Mouse (Mus musculus): Measurements from ENCODE around the gene Tmem208. TPM values are rescaled to one million over a fixed set of nuclear protein-coding genes. Genes with fewer than 3 reads are reported as not detected.

Tmem208 gene
- total and polyA plus RNA-seq, 3 experiments, result 94.5 to 149 TPM; not detected in 1

DNA sequence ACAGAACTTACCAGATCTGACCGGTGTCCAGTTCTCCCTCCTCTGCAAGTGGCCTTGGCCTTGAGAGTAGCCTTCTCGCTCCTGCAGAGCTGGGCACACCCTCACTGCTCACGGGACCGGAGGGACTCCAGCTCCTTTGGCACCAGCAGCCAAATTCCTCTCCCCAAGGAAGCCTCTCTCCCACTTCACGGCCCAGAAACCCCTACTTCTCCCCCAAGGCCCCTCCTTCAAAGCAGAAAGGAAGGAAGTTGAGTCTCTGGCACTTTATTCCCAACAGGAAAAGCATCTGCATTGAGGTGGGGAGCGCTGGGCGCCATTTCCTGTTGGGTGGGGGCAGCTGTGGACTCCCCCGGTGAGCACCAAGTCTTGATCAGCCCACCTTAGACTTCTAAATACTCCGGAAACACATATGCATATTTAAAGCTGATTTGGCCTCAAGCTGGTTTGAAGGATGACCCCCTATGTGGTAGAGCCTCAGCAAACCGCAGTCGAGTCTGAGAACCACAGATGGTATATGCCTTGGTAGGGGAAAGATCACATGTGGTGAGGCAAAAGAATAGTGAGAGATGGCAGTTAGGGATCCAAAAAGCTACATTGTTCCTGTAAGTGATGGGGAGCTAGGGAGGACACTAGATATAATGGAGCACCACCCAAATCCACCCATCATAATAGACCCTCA is 30.1 kb upstream of the Tmem208 start, which contains the start of gene Exoc3l:
Gene Exoc3l, minus strand, starts transcription at position 207 of the 679 bp plus-strand sequence.
- TF ChIP-seq E2F4 (IDR thresholded peaks at IDR 0.05; ENCODE audit: borderline replicate concordance, low read depth, low read length) (no peak), MAFK (IDR thresholded peaks at IDR 0.05; ENCODE audit: borderline replicate concordance, low read depth, low read length) (no peak), GABPA (IDR thresholded peaks at IDR 0.05; ENCODE audit: low read depth, low read length) (no peak), ZC3H11A (IDR thresholded peaks at IDR 0.05; ENCODE audit: low read depth, low read length) (no peak), CTCF (IDR thresholded peaks at IDR 0.05 in 2 of 3, conservative IDR thresholded peaks at IDR 0.05 in 1 of 3; ENCODE audit: control insufficient read depth in 1 of 3, insufficient read depth in 1 of 3, low read depth in 2 of 3, low read length in 3 of 3, poor library complexity in 1 of 3, severe bottlenecking in 1 of 3) (no peak), POLR2A (IDR thresholded peaks at IDR 0.05; ENCODE audit: control insufficient read depth in 1 of 2, insufficient read depth in 1 of 2, low read depth in 1 of 2, low read length in 2 of 2, poor library complexity in 1 of 2) (no peak), USF1 (IDR thresholded peaks at IDR 0.05; ENCODE audit: low read depth, low read length) (no peak), MEF2A (IDR thresholded peaks at IDR 0.05; ENCODE audit: extremely low read depth, insufficient replicate concordance, low read depth, low read length, poor library complexity, severe bottlenecking) (no peak), ZNF384 (IDR thresholded peaks at IDR 0.05; ENCODE audit: low read depth, low read length) (no peak), RAD21 (IDR thresholded peaks at IDR 0.05; ENCODE audit: low read depth, low read length) (no peak), TCF12 (IDR thresholded peaks at IDR 0.05; ENCODE audit: low read depth, low read length) (no peak)
- peak within 1 kb of the TSS; percentile 78 for H3K9ac ChIP-seq (ENCODE audit: control insufficient read depth, low read depth, low read length, poor library complexity, severe bottlenecking)
- H3K27me3 ChIP-seq (ENCODE audit: control insufficient read depth in 1 of 2, insufficient read depth in 2 of 2, low read length in 2 of 2), result no peaks in the 10 kb centered on the region
- peaks cover 32% of the 10 kb centered on the region for H3K79me2 ChIP-seq (ENCODE audit: control insufficient read depth, insufficient read depth, low read length, poor library complexity)
- H3K27ac ChIP-seq (ENCODE audit: control insufficient read depth, low read depth, low read length), result peak within 1 kb of the TSS; percentile 69; the same call in 1 of the 2 replicates
- no peaks in the 10 kb centered on the region for H3K9me3 ChIP-seq (replicated peaks; ENCODE audit: insufficient read depth, low read length)
- H3K4me3 ChIP-seq (ENCODE audit: control insufficient read depth in 1 of 2, insufficient read depth in 1 of 2, low read depth in 2 of 2, low read length in 2 of 2), result peak within 1 kb of the TSS; percentile 81 to 86
- peaks cover 7 to 21% of the 10 kb centered on the region in 2 experiments for H3K36me3 ChIP-seq (ENCODE audit: control insufficient read depth in 1 of 2, insufficient read depth in 2 of 2, low read length in 2 of 2)
- DNase-seq (ENCODE audit: low read depth, low spot score), result no peak
- H3K4me1 ChIP-seq (ENCODE audit: control insufficient read depth in 1 of 2, insufficient read depth in 2 of 2, low read length in 2 of 2), result peaks cover 11 to 21% of the 10 kb centered on the region in 2 experiments

DNA sequence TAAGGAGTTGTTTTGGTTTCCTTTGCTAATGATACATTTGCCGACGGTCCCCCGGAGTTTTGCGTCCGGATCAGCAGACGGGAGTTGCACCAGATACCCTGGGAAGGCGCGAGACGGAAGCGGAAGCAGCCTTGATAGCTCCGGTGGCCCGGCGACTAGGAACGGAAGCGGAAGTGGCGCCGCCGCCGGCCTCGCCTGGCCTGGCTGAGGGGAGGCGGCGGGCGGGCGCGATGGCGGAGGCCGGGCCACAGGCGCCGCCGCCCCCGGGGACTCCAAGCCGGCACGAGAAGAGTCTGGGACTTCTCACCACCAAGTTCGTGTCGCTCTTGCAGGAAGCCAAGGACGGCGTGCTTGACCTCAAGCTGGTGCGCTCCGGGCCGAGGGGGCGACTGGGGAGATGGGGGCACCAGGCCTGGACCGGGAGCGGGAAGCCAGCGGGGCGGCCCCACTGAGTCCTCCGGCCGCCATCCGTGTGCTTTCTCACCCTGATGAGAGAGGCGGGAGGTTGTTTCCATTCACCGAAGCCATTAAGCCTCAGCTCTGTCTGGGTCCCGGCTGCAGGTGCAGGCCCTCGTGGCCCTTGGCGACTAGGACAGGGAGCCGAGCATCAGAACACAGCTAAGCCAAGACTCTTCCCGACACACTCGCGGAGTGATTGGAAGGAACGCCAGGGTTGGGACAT is 28.5 kb upstream of the Tmem208 start, which contains the start of gene E2f4:
Gene E2f4, plus strand, starts transcription at position 153 of the 682 bp plus-strand sequence.
- no peaks in the 10 kb centered on the region for H3K9me3 ChIP-seq (replicated peaks; ENCODE audit: insufficient read depth, low read length)
- peak within 1 kb of the TSS; percentile 86 for H3K4me3 ChIP-seq (ENCODE audit: control insufficient read depth in 1 of 2, insufficient read depth in 1 of 2, low read depth in 2 of 2, low read length in 2 of 2)
- peaks cover 11 to 27% of the 10 kb centered on the region in 2 experiments for H3K4me1 ChIP-seq (ENCODE audit: control insufficient read depth in 1 of 2, insufficient read depth in 2 of 2, low read length in 2 of 2)
- TF ChIP-seq MYB (IDR thresholded peaks at IDR 0.05; ENCODE audit: low read depth, low read length) (no peak), TCF12 (IDR thresholded peaks at IDR 0.05; ENCODE audit: low read depth, low read length) (peak; percentile 76), MYC (IDR thresholded peaks at IDR 0.05; ENCODE audit: low read depth, low read length) (0 out of 2 replicates have a peak, but pooled peaks have one; percentile 22), USF1 (IDR thresholded peaks at IDR 0.05; ENCODE audit: low read depth, low read length) (no peak), KAT2A (conservative IDR thresholded peaks at IDR 0.05; ENCODE audit: low read depth, low read length) (peak; percentile 60; the same call in 1 of the 2 replicates), HCFC1 (IDR thresholded peaks at IDR 0.05; ENCODE audit: low read depth, low read length) (peak; percentile 92), ETS1 (IDR thresholded peaks at IDR 0.05; ENCODE audit: low read depth, low read length) (0 out of 2 replicates have a peak, but pooled peaks have one; percentile 43), RAD21 (IDR thresholded peaks at IDR 0.05; ENCODE audit: low read depth, low read length) (no peak), ZMIZ1 (IDR thresholded peaks at IDR 0.05; ENCODE audit: low read depth, low read length) (peak; percentile 29; the same call in 1 of the 2 replicates), SMC3 (IDR thresholded peaks at IDR 0.05; ENCODE audit: low read depth, low read length) (no peak), GABPA (IDR thresholded peaks at IDR 0.05; ENCODE audit: low read depth, low read length) (no peak), BHLHE40 (IDR thresholded peaks at IDR 0.05; ENCODE audit: borderline replicate concordance, low read depth, low read length) (no peak), SIN3A (IDR thresholded peaks at IDR 0.05; ENCODE audit: low read length) (peak; percentile 95), RCOR1 (IDR thresholded peaks at IDR 0.05; ENCODE audit: low read depth, low read length) (no peak), ELF1 (IDR thresholded peaks at IDR 0.05; ENCODE audit: low read depth, low read length) (peak; percentile 99), GATA1 (IDR thresholded peaks at IDR 0.05; ENCODE audit: low read depth, low read length) (no peak), ZKSCAN1 (IDR thresholded peaks at IDR 0.05; ENCODE audit: low read depth, low read length) (no peak), ZC3H11A (IDR thresholded peaks at IDR 0.05; ENCODE audit: low read depth, low read length) (no peak), MXI1 (IDR thresholded peaks at IDR 0.05; ENCODE audit: low read depth, low read length) (peak; percentile 76), NELFE (IDR thresholded peaks at IDR 0.05; ENCODE audit: low read depth, low read length) (peak; percentile 84), TAL1 (IDR thresholded peaks at IDR 0.05; ENCODE audit: low read length) (no peak), CHD1 (IDR thresholded peaks at IDR 0.05; ENCODE audit: low read depth, low read length) (no peak), CHD2 (IDR thresholded peaks at IDR 0.05; ENCODE audit: low read length) (no peak)

More for the DNA sequence above, 28.5 kb upstream of the Tmem208 start, which contains the start of gene E2f4:
- H3K27ac ChIP-seq (ENCODE audit: control insufficient read depth, low read depth, low read length), result peak within 1 kb of the TSS; percentile 70
- peak; percentile 96 for DNase-seq (ENCODE audit: low read depth, low spot score)
- H3K9ac ChIP-seq (ENCODE audit: control insufficient read depth, low read depth, low read length, poor library complexity, severe bottlenecking), result peak within 1 kb of the TSS; percentile 97
- H3K36me3 ChIP-seq (ENCODE audit: control insufficient read depth in 1 of 2, insufficient read depth in 2 of 2, low read length in 2 of 2), result peaks cover 15 to 33% of the 10 kb centered on the region in 2 experiments
- H3K79me2 ChIP-seq (ENCODE audit: control insufficient read depth, insufficient read depth, low read length, poor library complexity), result peaks cover 34% of the 10 kb centered on the region
- no peaks in the 10 kb centered on the region for H3K27me3 ChIP-seq (ENCODE audit: control insufficient read depth in 1 of 2, insufficient read depth in 2 of 2, low read length in 2 of 2)
